ENCODE assay signal across 21 mouse cellular contexts in the genomic region with DNA sequence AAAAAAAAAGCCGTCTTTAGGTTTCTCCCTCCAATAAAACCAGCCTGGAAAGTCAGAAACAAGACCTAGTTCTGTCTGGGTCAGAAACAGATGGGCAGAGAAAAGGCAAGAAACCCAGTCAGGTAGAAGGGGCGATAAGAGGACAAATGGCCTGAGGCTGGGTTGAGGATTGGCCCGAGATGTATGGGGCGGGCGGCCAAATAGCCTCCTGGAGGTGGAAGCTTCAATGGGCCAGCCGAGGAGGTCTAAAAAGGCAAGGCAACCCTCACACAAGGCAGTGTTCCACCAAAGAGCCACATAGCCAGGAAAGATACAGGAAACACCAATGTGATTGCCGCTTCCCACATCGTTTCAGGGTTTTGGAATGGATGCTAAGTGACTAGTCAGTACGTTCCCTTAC.
A peak's percentile ranks its signal among the peaks of the same experiment; 100 is the strongest.
DNase-seq lines count a peak whose midpoint lies in the region; ATAC-seq lines count a peak whose summit lies in the region.
"Had no signal": no experiment of that assay in that cellular context is flagged by ENCODE, and none has a peak within 500 bp of the region (broad histone marks: within the 10 kb centered on the region; RNA-seq: fewer than 3 reads in every experiment).

No protein-coding gene starts in this region.

- no peaks in the 10 kb centered on the region for H3K4me1 ChIP-seq in midbrain, embryonic 15.5 days
- H3K4me1 ChIP-seq: embryonic facial prominence, embryonic 10.5 days; embryonic facial prominence, embryonic 13.5 days; forebrain, embryonic 13.5 days; hindbrain, embryonic 12.5 days; hindbrain, embryonic 15.5 days had no signal

- H3K9me3 ChIP-seq in midbrain, embryonic 15.5 days: no peaks in the 10 kb centered on the region
- H3K9me3 ChIP-seq: embryonic facial prominence, embryonic 10.5 days; embryonic facial prominence, embryonic 13.5 days; forebrain, embryonic 13.5 days; hindbrain, embryonic 12.5 days; hindbrain, embryonic 15.5 days had no signal

- DNase-seq in cerebellum, adult 11-12 months: peak; percentile 3
- DNase-seq in cerebellum, adult 8-10 months: no peak
- DNase-seq in cerebellum, postnatal 10 days: peak; percentile 71 to 83
- DNase-seq in cerebellum, postnatal 25 days: peak; percentile 67 to 78
- DNase-seq in embryo, embryonic 11 days: no peak
- DNase-seq: adrenal gland, adult 2 months; adrenal gland, postnatal 14 days; gastrocnemius, postnatal 10 days; heart, adult 11 months; kidney, adult 2 months had no signal

- no peak overlapping the region for H3K27ac ChIP-seq in midbrain, embryonic 15.5 days
- H3K27ac ChIP-seq: embryonic facial prominence, embryonic 10.5 days; embryonic facial prominence, embryonic 13.5 days; forebrain, embryonic 13.5 days; hindbrain, embryonic 12.5 days; hindbrain, embryonic 15.5 days had no signal

- no peaks in the 10 kb centered on the region for H3K27me3 ChIP-seq in midbrain, embryonic 15.5 days (replicated peaks)
- H3K27me3 ChIP-seq: embryonic facial prominence, embryonic 13.5 days; forebrain, embryonic 13.5 days; hindbrain, embryonic 12.5 days; hindbrain, embryonic 15.5 days had no signal

- H3K4me3 ChIP-seq in midbrain, embryonic 15.5 days: no peak overlapping the region
- H3K4me3 ChIP-seq: embryonic facial prominence, embryonic 10.5 days; embryonic facial prominence, embryonic 13.5 days; erythroblast, embryonic 14.5 days; forebrain, embryonic 13.5 days; hindbrain, embryonic 12.5 days; hindbrain, embryonic 15.5 days had no signal

- no peaks in the 10 kb centered on the region for H3K36me3 ChIP-seq in midbrain, embryonic 15.5 days (replicated peaks)
- H3K36me3 ChIP-seq: embryonic facial prominence, embryonic 10.5 days; embryonic facial prominence, embryonic 13.5 days; hindbrain, embryonic 12.5 days; hindbrain, embryonic 15.5 days had no signal

- no peak overlapping the region for H3K4me2 ChIP-seq in midbrain, embryonic 15.5 days
- H3K4me2 ChIP-seq: embryonic facial prominence, embryonic 13.5 days; forebrain, embryonic 13.5 days; heart, embryonic 11.5 days; hindbrain, embryonic 12.5 days; hindbrain, embryonic 15.5 days had no signal

- 94% methylated on average over 9 of the region's 9 CpGs for WGBS in midbrain, embryonic 15.5 days

- ATAC-seq in midbrain, embryonic 15.5 days (replicated peaks): no peak
- ATAC-seq: CD4-positive, CD25-positive, alpha-beta regulatory T cell, adult 4 months; forebrain, embryonic 13.5 days; forebrain, embryonic 16.5 days; intestine, postnatal 0 days had no signal

- no peak overlapping the region for H3K9ac ChIP-seq in midbrain, embryonic 15.5 days
- H3K9ac ChIP-seq: embryonic facial prominence, embryonic 13.5 days; forebrain, embryonic 13.5 days; hindbrain, embryonic 12.5 days; hindbrain, embryonic 15.5 days had no signal

Comparison
In these comparisons a context has a peak if more than half of its experiments do, and no peak if none do; other contexts are left out.
1. DNase-seq: peak in cerebellum, adult 11-12 months (single experiment), cerebellum, postnatal 10 days (2 of 2) and cerebellum, postnatal 25 days (2 of 2); none in cerebellum, adult 8-10 months (single experiment) and embryo, embryonic 11 days (single experiment).